8 mouse cellular contexts compared by ENCODE assay signal in the genomic region with DNA sequence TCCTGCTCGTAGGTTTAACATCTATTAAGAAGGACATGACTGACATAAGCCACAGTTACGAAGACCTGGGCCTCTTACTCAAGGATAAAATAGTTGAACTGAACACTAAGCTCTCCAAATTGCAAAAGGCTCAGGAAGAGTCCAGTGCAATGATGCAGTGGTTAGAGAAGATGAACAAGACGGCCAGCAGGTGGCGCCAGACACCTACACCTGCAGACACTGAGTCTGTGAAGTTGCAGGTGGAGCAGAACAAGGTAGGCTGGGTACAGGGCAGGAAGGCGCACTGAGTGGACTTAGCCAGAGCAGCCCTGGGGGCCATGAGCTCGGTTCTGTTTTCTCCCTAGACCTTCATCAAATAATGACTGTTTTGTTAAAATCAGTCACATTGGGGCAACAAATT.
DNase-seq lines count a peak whose midpoint lies in the region; ATAC-seq and TF ChIP-seq lines count a peak whose summit lies in the region.

No protein-coding gene starts in this region.

- no peak overlapping the region for H3K9ac ChIP-seq in limb, embryonic 11.5 days (ENCODE audit: low read length)
- H3K9ac ChIP-seq in midbrain, embryonic 16.5 days (ENCODE audit: low read depth, low read length) = no peak overlapping the region

- no peak overlapping the region for H3K4me3 ChIP-seq in kidney, adult 2 months (ENCODE audit: insufficient read depth, low read depth, low read length)
- no peak overlapping the region for H3K4me3 ChIP-seq in limb, embryonic 11.5 days (ENCODE audit: low read depth, low read length)
- H3K4me3 ChIP-seq in midbrain, embryonic 16.5 days (ENCODE audit: low read depth, low read length) = no peak overlapping the region

- intact Hi-C loops in heart, postnatal 25 days (cut with DNase I) = loop anchor here (2.0 to 5.0 kb wide), 2 partner anchors 39 to 188 kb away; no protein-coding TSS in a partner anchor
- intact Hi-C loops in gastrocnemius, postnatal 36 days (cut with DNase I) = loop anchor here (2.0 kb wide), 1 partner anchor 188 kb away; no protein-coding TSS in a partner anchor

- ATAC-seq in limb, embryonic 11.5 days (ENCODE audit: insufficient number of reproducible peaks, low FRiP score, low TSS enrichment, low read depth) = 0 out of 2 replicates have a peak, but pooled peaks have one; percentile 47
- ATAC-seq in midbrain, embryonic 16.5 days = peak; percentile 87

- DNase-seq in heart, adult 11 months = peak; percentile 94
- DNase-seq in heart, postnatal 25 days (ENCODE audit: low spot score) = no peak
- peak; percentile 85 for DNase-seq in embryo, embryonic 10 days (ENCODE audit: low spot score)
- peak; percentile 54 to 57 for DNase-seq in gastrocnemius, postnatal 36 days
- DNase-seq in kidney, adult 2 months = peak; percentile 80
- peak; percentile 89 for DNase-seq in limb, embryonic 11.5 days (ENCODE audit: low spot score)
- peak; percentile 65 to 88 for DNase-seq in spleen, postnatal 10 days (ENCODE audit: low spot score in 2 of 2)

- no peak for TF ChIP-seq POLR2A in kidney, adult 2 months (IDR thresholded peaks at IDR 0.05; ENCODE audit: low read depth, low read length)

- TF ChIP-seq CTCF in kidney, adult 2 months (conservative IDR thresholded peaks at IDR 0.05; ENCODE audit: insufficient read depth, insufficient read length, low read depth, low read length) = peak; percentile 97

- H3K4me1 ChIP-seq in kidney, adult 2 months (ENCODE audit: control insufficient read depth, insufficient read depth, low read length) = no peaks in the 10 kb centered on the region
- H3K4me1 ChIP-seq in limb, embryonic 11.5 days (ENCODE audit: control insufficient read depth, insufficient read depth, low read length) = no peaks in the 10 kb centered on the region
- no peaks in the 10 kb centered on the region for H3K4me1 ChIP-seq in midbrain, embryonic 16.5 days (ENCODE audit: control insufficient read depth, insufficient read depth, low read length)

- no peak overlapping the region for H3K4me2 ChIP-seq in limb, embryonic 11.5 days (ENCODE audit: low read depth, severe bottlenecking)
- H3K4me2 ChIP-seq in midbrain, embryonic 16.5 days (ENCODE audit: low read length) = no peak overlapping the region

- no peaks in the 10 kb centered on the region for H3K27me3 ChIP-seq in kidney, adult 2 months (replicated peaks; ENCODE audit: control insufficient read depth, insufficient read depth, low read length)
- no peaks in the 10 kb centered on the region for H3K27me3 ChIP-seq in limb, embryonic 11.5 days (ENCODE audit: control insufficient read depth, insufficient read depth, low read length)
- H3K27me3 ChIP-seq in midbrain, embryonic 16.5 days (ENCODE audit: control insufficient read depth, insufficient read depth, low read depth, low read length) = no peaks in the 10 kb centered on the region

- peaks cover 3% of the 10 kb centered on the region; the same call in 1 of the 2 replicates for H3K36me3 ChIP-seq in kidney, adult 2 months (ENCODE audit: control insufficient read depth, insufficient read depth, low read length)
- no peaks in the 10 kb centered on the region for H3K36me3 ChIP-seq in limb, embryonic 11.5 days (ENCODE audit: control insufficient read depth, insufficient read depth, low read length)
- H3K36me3 ChIP-seq in midbrain, embryonic 16.5 days (ENCODE audit: control insufficient read depth, insufficient read depth, low read length) = peaks cover 12% of the 10 kb centered on the region

- no peak overlapping the region for H3K27ac ChIP-seq in kidney, adult 2 months (ENCODE audit: insufficient read depth, low read depth, low read length)
- H3K27ac ChIP-seq in limb, embryonic 11.5 days (replicated peaks; ENCODE audit: low read depth, low read length) = no peak overlapping the region
- H3K27ac ChIP-seq in midbrain, embryonic 16.5 days (ENCODE audit: low read length) = no peak overlapping the region

- no peaks in the 10 kb centered on the region for H3K9me3 ChIP-seq in limb, embryonic 11.5 days (ENCODE audit: control insufficient read depth, low read length)
- H3K9me3 ChIP-seq in midbrain, embryonic 16.5 days (replicated peaks; ENCODE audit: control insufficient read depth, low read length, poor library complexity, severe bottlenecking) = no peaks in the 10 kb centered on the region

- WGBS in kidney, adult 2 months = 27% methylated on average over 6 of the region's 6 CpGs
- WGBS in limb, embryonic 11.5 days = 32% methylated on average over 6 of the region's 6 CpGs
- WGBS in midbrain, embryonic 16.5 days = 24% methylated on average over 6 of the region's 6 CpGs
